Mouse (Mus musculus): Measurements from ENCODE around the gene Dcun1d4.

Dcun1d4 gene

DNA sequence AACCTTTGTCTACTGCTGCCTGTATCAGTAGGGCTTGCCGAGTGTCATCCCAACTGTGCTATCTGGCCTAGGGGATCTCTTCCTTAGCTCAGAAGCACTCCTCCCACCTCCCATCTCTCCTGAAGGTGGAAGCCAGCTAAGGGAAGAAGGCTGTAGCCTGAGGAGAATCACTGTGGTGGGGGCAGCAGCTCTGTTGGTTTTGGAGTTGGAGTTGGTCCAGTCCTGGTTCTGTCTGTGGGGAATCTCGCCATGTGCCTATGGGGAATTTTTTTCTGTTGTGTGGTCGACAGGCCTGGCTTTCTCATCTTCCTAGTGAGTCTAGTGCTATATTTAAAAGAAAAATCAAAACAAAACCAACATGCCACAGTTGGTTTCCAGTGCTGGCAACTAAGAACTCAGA, 16.6 kb downstream of the Dcun1d4 start:
- in situ Hi-C loops (cut with MboI, MseI) = loop anchor here (10.0 kb wide), 1 partner anchor 587 kb away; no protein-coding TSS in a partner anchor

DNA sequence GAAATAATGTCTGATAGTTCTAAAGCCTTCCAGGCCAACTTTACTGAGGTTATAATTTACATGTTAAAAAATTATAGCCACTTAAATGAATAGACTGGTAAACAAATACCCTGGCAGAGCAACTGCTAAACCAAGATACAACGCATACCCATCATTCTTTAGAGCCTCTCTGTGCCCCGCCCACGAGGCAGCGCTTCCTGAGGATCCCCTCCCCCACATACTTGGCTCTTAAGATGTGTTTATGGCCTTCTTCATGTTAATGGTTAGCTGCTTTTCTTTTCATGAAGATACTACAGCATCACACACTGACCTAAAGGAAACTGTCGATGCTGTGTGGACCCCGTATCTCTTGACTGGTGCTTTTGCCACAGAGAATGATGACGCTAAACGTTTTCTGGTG, 17.8 kb downstream of the Dcun1d4 start:
- in situ Hi-C loops (cut with MboI, MseI) = loop anchor here (10.0 kb wide), 1 partner anchor 586 kb away; no protein-coding TSS in a partner anchor

DNA sequence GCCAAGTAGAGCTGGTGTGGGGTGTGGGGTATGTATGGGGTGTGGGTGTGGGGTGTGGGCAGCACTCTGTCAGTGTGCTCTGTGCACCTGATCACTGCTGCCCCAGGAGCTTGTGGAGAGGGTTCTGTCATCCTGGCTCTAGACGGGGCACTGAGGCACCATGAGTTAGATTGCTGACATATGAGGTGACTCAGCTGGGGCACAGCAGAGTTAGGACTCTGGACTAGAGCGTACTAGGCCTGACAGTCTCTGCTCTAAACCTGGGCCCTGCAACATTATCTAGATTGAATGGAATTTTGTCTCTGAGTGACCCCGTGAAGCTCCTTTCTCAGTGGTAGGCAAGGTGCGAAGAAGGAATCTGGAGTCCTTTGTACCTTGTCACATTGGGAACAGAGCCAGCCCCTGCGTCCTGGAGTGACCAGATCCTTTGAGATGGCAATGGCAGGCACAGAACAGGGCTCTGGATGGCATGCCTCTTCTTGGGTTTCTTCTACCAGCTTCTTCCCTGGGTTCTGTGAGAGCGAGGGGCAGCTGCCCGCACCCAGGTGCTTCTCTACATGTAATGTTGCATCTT, 20.2 kb downstream of the Dcun1d4 start:
- in situ Hi-C loops (cut with MboI, MseI) = no loop called here

DNA sequence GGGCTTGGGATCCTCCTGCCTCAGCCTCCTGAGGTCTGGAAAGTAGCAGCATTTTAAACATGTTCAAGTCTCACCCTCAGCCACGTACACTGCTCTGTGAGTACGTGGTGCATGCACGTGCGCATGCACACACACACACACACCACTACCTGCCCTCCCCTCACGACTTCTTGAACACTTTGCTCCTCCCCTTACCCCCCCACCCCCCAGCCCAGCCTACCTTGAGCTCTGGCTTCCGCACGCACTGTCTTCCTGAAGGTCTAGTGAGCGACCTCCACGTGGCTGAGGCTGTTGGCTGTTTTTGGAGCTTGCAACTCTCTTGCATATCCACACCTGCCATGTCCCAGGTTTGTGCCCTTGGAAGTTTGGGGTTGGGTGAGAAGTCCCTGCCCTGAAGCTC, 21.6 kb downstream of the Dcun1d4 start:
- in situ Hi-C loops (cut with MboI, MseI) = no loop called here

DNA sequence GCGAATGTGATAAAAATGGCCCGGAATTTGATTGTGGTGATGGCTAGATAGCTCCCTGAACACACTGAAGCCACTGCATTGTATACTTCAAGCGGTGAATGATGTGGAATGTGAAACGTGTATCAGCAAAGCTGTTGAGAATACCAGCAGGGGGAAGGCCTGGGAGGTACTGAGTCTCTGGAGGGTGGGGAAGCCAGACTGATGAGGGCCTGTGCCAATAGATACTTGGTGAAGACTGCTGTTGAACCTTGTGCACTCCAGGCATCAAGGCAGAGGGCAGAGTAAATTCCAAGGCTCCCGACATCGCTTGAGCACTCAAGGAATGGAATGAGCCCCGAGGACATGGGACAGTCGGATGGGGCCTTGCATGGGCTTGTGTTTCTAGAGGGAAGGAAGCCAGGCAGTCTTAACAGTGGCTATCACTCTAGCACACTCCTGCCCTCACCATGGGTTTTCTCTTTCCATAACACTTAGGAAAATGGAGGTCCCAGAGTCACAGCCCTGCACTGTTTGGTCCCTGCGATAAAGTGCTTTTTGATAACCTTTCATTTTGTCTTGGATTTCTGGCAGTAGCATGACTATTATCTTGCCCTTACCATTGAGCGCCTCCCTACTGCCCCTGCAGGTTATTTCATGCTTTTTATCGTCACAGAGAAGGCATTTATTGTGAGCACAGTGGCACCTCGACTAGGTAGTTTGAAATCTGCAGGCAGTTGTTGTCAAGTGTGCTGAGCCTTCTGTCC, 22.4 kb downstream of the Dcun1d4 start:
- in situ Hi-C loops (cut with MboI, MseI) = no loop called here

DNA sequence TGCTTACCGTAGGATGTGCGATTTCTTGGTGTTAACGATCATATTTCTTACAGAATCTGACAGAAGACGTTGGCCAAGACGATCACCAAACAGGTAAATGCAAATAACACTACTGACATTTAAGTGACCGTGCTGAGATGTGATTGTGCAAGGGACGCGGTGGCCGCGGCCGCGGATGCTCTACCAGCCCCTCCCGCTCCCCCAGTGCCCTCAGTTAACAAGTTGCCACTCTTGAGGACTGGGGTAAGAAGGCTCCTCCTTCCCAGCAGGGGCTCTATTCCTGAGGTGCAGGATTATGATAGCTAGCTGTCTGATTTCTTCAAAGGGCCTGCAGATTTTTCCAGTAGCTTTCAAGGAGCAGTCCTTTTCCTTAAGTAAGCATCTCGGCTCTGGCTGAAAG, 30.3 kb downstream of the Dcun1d4 start:
- in situ Hi-C loops (cut with MboI, MseI) = no loop called here

DNA sequence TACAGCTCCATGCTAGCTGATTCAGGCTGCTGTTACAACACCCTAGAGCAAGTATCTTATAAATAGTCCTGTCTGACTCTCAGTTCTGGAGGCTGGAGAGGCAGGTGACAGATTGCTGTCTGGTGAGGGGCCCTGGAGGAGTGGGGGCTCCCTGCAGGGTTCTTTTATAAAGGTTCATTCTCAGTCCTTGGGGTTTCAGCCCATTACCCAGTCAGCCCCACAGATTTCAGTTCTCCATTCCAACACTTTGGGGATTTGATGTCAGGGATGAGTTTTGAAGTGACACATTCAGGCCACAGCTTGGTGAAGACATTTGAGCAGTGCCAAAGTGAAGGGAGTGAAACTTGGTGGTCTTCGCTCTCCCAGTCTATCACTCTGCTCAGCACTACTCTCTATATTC, 31.4 kb downstream of the Dcun1d4 start:
- in situ Hi-C loops (cut with MboI, MseI) = no loop called here

DNA sequence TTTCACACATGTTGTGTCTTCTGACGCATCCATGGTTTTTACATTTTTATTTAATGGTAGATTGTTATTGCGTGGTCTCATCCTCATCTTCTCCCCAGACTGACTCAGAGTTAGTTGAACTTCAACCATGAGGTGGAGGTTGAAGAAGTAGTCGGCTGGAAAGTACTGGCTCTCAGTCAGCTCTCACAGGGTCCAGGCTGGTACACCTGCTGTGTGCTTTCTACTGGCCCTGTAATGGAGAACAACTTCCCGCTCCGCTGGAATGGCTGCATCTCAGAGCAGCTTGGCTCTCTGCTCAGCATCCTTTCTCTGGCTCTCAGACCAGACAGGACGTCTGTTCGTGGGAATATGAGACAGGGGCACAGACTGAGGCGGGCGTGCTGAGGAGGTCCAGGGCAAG, 31.9 kb downstream of the Dcun1d4 start:
- in situ Hi-C loops (cut with MboI, MseI) = no loop called here

DNA sequence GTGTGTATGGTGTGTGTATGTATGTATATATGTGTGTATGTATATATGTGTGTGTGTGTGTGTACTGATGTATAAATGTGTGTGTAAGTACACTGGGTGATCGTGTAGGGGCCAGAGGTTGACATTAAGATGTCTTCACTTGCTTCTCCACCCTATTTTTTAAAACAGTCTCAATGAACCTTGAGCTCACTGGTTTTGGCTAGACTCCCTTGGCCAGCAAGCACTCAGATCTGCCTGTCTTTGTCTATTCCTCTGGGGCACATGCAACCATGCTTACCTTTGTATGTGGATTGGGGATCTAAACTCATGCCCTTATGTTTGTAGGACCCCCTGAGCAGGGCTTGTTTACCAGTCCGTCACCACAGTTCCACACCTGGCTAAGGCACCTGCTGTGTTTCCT, 33.4 kb downstream of the Dcun1d4 start:
- in situ Hi-C loops (cut with MboI, MseI) = no loop called here

DNA sequence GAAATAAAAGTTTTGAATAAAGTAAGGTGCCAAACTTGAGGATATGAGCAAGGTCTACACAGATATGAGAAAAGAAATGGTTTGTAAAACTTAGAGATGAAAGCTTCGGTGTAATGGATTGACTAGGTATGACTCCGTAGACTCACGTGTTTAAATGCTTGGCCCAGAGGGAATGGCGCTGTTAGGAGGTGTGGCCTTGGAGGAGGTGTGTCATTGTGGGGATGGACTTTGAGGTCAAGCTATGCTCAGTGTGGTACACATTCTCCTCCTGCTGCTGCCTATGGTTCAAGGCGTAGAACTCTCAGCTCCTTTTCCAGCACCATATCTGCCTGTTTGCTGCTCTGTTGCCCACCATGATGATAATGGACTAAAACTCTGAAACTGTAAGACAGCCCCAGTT, 36.5 kb downstream of the Dcun1d4 start:
- in situ Hi-C loops (cut with MboI, MseI) = no loop called here

DNA sequence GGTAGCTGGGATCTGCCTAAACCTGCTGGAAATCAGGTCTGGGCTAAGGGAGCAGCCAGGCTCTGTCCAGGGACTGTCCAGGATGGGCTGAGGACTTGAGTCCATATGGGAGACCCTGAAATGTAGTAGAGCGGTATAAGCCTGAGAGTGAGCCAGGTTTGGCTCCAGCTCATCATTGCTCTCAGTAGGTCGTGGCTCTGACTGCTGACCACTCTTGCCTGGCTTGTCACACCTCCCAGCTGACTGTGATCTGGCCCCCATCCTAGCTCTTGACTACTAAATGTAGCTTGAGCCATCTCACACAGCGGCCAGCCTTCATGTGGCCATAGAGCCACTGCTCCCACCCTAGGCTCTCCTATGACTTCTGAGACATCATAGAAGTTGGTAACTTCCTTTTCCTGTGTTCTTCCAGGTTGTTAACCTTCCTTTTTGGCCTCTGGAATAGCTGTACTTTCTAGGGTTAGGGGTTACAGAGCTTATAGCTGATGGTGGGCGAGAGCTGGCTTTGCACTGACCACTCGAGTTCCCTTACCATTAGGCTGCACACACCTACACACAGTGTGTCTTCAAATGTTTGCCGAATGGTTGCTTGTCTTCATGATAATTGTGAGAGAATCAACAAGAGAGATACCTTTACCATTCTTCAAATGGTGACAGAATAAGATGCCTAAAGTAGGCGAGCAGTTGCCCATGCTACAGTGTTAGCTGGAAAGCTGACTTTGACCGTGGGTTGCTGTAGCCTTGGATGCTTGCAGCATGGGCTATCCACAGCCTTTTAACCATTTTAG, 37.8 kb downstream of the Dcun1d4 start:
- in situ Hi-C loops (cut with MboI, MseI) = no loop called here

DNA sequence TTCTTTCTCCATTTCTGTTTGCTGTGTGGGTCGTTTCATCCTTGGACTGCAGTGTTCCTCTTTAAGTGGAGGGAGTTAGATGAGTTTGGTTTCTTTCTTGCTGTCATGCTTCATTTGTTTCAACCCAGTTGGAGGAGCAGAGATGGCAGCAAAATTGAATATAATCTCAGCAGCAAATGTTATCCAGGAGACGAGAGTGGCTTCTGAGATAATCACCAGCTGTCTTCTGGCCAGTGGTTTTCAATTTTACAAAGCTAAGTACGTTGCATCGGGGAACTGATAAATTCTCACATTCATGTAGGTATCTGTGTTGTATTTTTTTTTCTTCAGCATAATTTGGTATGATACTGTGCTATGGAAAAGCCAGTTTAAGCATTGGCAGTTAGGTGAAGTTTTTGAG, 40.0 kb downstream of the Dcun1d4 start:
- in situ Hi-C loops (cut with MboI, MseI) = no loop called here

DNA sequence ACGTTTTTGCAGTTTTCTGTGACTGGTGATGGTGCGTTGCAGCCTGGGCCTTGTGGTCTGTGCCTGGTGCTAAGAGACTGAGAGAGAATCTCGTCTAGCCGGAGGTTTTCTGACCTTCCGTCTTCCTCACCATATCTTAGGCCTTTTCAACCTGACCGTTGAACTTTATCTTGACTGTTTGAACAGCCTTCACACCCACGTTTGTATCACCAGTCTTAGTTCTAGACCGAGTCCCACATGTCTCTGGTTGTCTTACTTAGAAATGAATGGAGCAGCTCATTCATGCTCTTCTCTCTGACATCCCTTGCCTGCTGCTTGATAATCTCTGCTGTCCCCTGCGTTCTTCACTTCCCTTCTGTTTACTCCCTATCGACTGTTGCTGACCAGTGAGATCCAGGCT, 42.4 kb downstream of the Dcun1d4 start:
- in situ Hi-C loops (cut with MboI, MseI) = no loop called here

DNA sequence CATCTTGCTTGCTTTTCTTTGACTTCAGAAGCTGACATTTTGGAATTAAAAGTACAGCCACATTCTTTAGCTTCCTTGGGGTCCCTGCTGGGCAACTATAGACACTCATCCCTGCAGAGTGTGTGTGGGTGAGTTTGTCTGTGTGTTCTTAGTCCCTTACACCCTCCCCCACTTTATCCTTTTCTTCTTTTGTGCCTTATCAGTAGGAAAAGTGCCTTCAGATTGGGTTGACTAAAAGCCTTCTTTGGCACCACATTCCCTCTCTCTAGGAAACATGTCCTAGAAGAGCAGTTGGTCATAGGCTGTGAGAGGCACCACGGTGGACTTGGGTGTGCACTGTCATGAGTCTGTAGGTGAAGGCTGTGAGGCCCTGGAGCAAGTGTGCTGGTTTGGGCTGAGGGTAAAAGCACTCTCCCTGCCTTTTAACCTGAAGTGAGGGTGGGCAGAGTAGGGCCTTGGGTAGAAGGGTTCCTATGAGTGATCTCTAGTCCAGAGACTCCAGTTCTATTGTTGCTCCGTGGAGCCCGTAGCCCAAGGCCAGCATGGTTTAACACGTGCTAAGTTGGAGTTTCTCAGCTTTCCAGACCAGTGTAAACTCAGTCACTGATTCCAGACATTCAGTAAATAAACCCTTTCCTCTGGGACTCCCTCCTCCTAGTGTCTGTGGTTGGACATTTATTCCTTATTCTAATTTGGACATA, 43.6 kb downstream of the Dcun1d4 start:
- in situ Hi-C loops (cut with MboI, MseI) = no loop called here

DNA sequence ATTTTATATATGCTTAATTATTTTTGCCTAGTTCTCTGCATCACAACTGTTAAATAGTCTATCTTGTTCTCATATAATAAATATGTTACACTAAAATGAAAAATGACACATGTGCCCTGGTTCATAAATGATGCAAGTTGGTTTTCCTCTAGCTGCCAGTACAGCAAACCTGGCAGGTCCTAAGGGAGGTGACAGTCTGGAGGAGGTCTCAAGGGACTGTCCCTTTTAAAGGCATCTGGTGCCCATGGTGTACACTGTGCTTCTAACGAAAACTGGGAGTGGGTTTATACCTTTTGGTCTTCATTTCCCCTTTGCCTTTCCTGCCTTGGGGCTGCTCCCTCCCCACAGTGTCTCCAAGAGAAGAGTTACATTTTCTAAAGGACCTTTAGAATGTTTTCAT, 51.4 kb downstream of the Dcun1d4 start:
- in situ Hi-C loops (cut with MboI, MseI) = no loop called here

DNA sequence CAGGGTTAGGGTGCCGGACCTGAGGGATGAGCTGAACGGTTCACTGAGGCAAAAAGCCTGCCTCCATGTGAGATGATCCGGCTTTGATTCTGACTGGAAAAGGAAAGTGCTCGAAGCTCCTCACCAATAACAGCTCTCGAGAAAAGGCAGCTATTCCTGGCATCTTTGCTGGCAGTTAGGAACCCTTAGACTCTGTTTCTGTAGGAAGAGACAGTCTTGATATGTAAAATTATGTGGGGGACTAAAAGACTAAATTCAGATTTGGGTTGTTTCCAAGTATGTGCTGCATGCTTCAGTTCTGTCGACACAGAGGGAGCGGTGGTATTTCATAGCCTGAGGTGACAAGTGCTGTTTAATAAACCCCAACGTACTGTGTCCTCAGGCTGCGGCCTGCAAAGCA, 52.1 kb downstream of the Dcun1d4 start:
- in situ Hi-C loops (cut with MboI, MseI) = no loop called here

DNA sequence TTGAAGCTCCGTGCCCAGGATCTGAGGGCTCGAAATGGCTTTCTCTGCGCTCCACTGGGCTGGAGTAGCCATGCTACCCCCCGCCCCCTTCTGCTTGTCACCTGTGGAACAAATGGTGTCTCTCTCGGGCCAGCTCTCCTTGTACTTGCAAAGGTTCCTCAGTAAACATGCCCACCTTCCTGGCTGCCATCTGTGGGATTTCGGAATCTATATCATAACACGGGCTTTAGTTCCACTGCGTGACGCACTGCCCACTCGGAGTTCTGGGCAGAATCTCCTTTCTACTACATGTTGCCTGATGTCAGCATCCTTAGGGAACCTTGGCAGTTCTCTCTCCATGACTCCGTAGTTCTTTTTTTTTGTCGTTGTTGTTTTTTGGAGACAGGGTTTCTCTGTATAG, 56.9 kb downstream of the Dcun1d4 start:
- in situ Hi-C loops (cut with MboI, MseI) = no loop called here

DNA sequence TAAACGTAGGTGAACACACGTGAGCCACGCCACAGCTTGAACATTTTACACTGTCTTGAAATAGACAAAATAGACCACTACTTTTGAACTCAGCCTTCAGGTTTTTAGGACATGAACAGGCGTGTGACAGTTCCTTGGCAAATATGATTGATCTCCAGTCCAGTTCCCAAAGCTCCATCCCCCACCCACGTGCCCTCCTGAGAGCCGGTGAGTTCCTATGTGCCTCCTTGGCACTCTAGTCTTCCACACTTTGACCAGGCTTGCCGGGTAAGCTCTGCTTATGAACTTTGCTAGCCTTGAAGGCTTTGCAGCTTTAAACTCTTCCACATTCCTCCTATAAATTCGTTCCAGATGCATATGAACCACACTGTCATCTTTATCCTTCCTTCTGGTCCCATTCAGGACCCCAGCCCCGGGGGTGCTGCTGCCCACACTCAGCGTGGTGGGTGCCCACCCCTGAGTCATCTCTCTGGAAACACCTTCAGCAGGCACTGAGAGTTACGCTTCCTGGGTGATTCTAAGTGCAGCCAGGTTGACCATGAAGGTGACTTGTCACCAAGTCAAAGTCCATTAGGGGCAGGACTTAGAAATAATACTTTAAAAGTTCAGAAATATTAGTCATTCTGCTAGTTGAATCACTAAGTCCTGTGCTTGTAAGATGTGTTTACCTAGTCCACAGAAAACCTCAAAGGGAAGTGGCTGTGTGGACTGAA, 57.9 kb downstream of the Dcun1d4 start:
- in situ Hi-C loops (cut with MboI, MseI) = no loop called here

DNA sequence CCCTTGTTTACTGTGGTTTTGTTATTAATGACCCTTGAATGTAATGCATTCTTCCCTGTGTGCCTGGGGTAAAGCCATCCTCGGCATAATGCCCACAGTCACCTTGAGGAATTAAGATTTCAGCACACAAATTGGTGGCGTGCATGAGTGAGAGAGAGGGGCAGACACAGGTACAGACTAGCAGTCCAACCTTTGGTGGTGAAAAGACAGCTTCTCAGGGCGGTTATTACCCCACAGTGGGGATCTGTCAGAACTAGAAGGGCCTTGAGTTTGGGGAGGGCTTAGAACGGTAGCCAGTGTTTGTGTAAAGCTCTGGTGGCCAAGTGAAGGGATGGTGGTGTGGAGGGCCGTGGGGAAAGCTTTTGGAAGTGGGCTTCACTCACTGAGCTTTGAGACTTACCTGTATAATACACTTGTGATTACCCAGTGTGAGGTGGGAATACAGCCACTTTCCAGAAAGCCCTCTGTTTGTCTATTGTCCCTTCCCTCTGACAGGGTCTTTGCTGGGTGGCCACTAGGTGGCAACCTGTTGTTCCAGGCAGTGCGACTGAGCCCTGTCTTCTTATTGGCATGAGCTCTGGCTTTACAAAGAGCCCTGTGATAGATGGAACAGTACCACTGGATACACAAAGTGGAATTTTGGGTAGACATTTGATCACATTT, 59.2 kb downstream of the Dcun1d4 start:
- in situ Hi-C loops (cut with MboI, MseI) = loop anchor here (5.0 kb wide), 1 partner anchor 77 kb away; no protein-coding TSS in a partner anchor

DNA sequence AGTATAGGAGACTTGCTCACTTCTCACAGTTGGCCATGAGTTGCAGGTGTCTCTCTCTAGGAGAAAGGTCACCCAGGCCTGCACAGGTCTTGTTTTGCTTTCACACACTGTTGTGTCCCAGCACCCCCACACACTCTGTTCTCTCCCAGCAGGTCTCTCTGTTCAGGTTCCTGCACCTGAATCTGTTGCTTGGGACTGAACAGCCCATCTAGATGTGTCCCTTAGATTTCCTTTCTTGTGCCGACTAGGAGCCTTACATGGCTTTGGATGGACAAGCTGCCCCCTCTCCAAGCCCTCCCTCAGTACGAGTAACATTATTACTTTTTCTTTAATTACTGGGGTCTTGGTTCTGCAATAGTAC, 59.7 kb downstream of the Dcun1d4 start:
- in situ Hi-C loops (cut with MboI, MseI) = loop anchor here (5.0 kb wide), 1 partner anchor 77 kb away; no protein-coding TSS in a partner anchor

Measured in T-helper 2 cell (primary cell).